Mouse (Mus musculus) myocyte (in vitro differentiated cells): ENCODE data around the gene E030030I06Rik.

Source experiments
- CEBPB ChIP-seq: IDR thresholded peaks from 2 replicates; pipeline ENCODE4 v1.6.1; 2011; ENCODE audit warnings: mild to moderate bottlenecking, moderate library complexity; ENCODE audit not compliant: poor library complexity, insufficient read depth, severe bottlenecking
- MAX ChIP-seq: IDR thresholded peaks from one replicate; pipeline ENCODE4 v1.6.1; 2011; ENCODE audit warnings: low read depth, mild to moderate bottlenecking, control low read depth
- MYOG ChIP-seq, 3 experiments: IDR thresholded peaks; one replicate each; pipeline ENCODE4 v1.6.1; 2011; ENCODE audit warnings: control low read depth in 2 of 3, low read depth in 2 of 3, mild to moderate bottlenecking in 2 of 3; ENCODE audit not compliant: insufficient read length in 2 of 3, control insufficient read depth in 1 of 3, insufficient read depth in 1 of 3
- POLR2A ChIP-seq: IDR thresholded peaks from one replicate; pipeline ENCODE4 v1.6.1; 2011; ENCODE audit warnings: low read depth, mild to moderate bottlenecking, control low read depth, moderate library complexity; ENCODE audit not compliant: insufficient read length
- POLR2AphosphoS2 ChIP-seq: IDR thresholded peaks from one replicate; pipeline ENCODE4 v1.6.1; 2011; ENCODE audit warnings: low read depth, control low read depth; ENCODE audit not compliant: insufficient read length
- SRF ChIP-seq: IDR thresholded peaks from one replicate; pipeline ENCODE4 v1.6.1; 2011; ENCODE audit warnings: low read depth; ENCODE audit not compliant: control insufficient read depth, insufficient read length
- TCF12 ChIP-seq: IDR thresholded peaks from one replicate; pipeline ENCODE4 v1.6.1; 2011; ENCODE audit warnings: mild to moderate bottlenecking, control low read depth; ENCODE audit not compliant: poor library complexity, insufficient read depth, severe bottlenecking
- USF1 ChIP-seq: IDR thresholded peaks from one replicate; pipeline ENCODE4 v1.6.1; 2011; ENCODE audit warnings: low read depth, mild to moderate bottlenecking, control low read depth, moderate library complexity

DNA sequence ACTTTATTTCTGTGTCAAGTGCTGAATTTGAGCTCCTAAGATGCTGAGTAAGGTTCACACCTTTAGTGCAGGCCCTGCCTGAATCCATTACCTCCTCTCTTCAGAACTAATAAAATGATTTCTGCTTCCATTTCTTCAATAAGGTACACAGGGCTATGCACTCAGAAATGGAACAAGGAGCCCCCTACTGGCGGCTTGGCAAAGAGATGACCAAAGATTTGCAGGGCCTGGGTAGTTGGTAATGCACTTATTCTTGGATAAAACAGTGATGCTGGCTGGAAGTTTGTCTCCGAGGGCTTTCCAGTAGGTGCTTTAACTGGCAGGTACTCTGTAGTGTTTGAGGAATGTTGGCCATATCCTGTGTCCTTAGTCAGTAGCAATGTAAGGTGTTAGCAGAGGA, 76.3 kb downstream of the E030030I06Rik start:
- TF ChIP-seq USF1, result no peak
- no peak for TF ChIP-seq TCF12
- TF ChIP-seq POLR2A, result no peak
- TF ChIP-seq MAX, result no peak
- TF ChIP-seq SRF, result no peak
- no peak for TF ChIP-seq MYOG (IDR thresholded peaks at IDR 0.05; ENCODE audit: control insufficient read depth in 1 of 3, insufficient read depth in 1 of 3, insufficient read length in 2 of 3, low read depth in 2 of 3)
- TF ChIP-seq POLR2AphosphoS2, result no peak
- TF ChIP-seq CEBPB, result no peak
